Mouse (Mus musculus) midbrain, postnatal 0 days (tissue): ENCODE measurements around the gene BC024978. TPM values are rescaled to one million over a fixed set of nuclear protein-coding genes. Genes with fewer than 3 reads are reported as not detected.

Experiments used
- ATAC-seq: fragments of 200-750 bp; cut with Nextera tagmentation; 2 replicates; pipeline ENCODE4 v1.8.0; 2017; ENCODE audit warnings: moderate number of reproducible peaks, mild to moderate bottlenecking, moderate TSS enrichment, moderate library complexity; ENCODE audit not compliant: low FRiP score
- DNase-seq: peaks from one replicate; pipeline ENCODE4 v3.0.0-alpha.2; 2015; ENCODE audit warnings: low spot score
- H3K27ac ChIP-seq: fragments of 300-500 bp; sonication (generic); 2 replicates; pipeline ENCODE4 v1.5.1; 2014; ENCODE audit warnings: low read depth, mild to moderate bottlenecking, low read length, mixed read lengths
- H3K27me3 ChIP-seq: fragments of 300-500 bp; sonication (generic); 2 replicates; pipeline ENCODE4 v1.6.1; 2014; ENCODE audit warnings: low read length, control low read depth, mixed read lengths; ENCODE audit not compliant: insufficient read depth
- H3K36me3 ChIP-seq: fragments of 300-500 bp; sonication (generic); 2 replicates; pipeline ENCODE4 v1.6.1; 2014; ENCODE audit warnings: low read length, control low read depth, mixed read lengths; ENCODE audit not compliant: insufficient read depth
- H3K4me1 ChIP-seq: fragments of 300-500 bp; sonication (generic); 2 replicates; pipeline ENCODE4 v1.6.1; 2014; ENCODE audit warnings: mild to moderate bottlenecking, control low read depth, antibody characterized with exemption, low read length, mixed read lengths; ENCODE audit not compliant: insufficient read depth
- H3K4me2 ChIP-seq: fragments of 300-500 bp; sonication (generic); 2 replicates; pipeline ENCODE4 v1.6.1; 2014; ENCODE audit warnings: low read depth, mild to moderate bottlenecking, low read length, mixed read lengths; ENCODE audit not compliant: poor library complexity, severe bottlenecking
- H3K4me3 ChIP-seq: fragments of 300-500 bp; sonication (generic); 2 replicates; pipeline ENCODE4 v1.5.1; 2014; ENCODE audit warnings: low read depth, mild to moderate bottlenecking, low read length, moderate library complexity
- H3K9ac ChIP-seq: fragments of 300-500 bp; sonication (generic); replicated peaks from 2 replicates; pipeline ENCODE4 v1.6.1; 2014; ENCODE audit warnings: mild to moderate bottlenecking, low read length, moderate library complexity, mixed read lengths; ENCODE audit not compliant: poor library complexity, severe bottlenecking
- H3K9me3 ChIP-seq: fragments of 300-500 bp; sonication (generic); 2 replicates; pipeline ENCODE4 v1.6.1; 2016; ENCODE audit warnings: low read length, control low read depth
- CTCF ChIP-seq: IDR thresholded peaks from 2 replicates; pipeline ENCODE4 v1.5.1; 2016; ENCODE audit warnings: antibody characterized with exemption, mild to moderate bottlenecking
- WGBS: fragments of 180-500 bp; shearing (Covaris S2); extraction: QIAGEN DNeasy Blood & Tissue Kit; methylation state at CpG from one replicate; pipeline ENCODE4 v1.1.7; 2014; 5-methylcytosine and 5-hydroxymethylcytosine counted together
- polyA plus RNA-seq: library from polyadenylated mRNA; unstranded; fragments of >200 nt; fragmentation: Nextera tagmentation; extraction: Ambion mirVana; gene quantifications from 2 replicates; pipeline ENCODE4 v1.2.1, GENCODE M21; 2015
- total RNA-seq: library from RNA; depleted of rRNA; stranded (reverse); fragments of >200 nt; gene quantifications from 2 replicates; pipeline ENCODE4 v1.2.3, GENCODE M21; 2014

BC024978 gene
- total and polyA plus RNA-seq, 2 experiments from 2014 or later: 2.8 to 8.7 TPM

- peak overlapping the region; percentile 69 for H3K4me2 ChIP-seq
- peaks cover 27% of the 10 kb centered on the region for H3K4me1 ChIP-seq
- H3K4me3 ChIP-seq: peak overlapping the region; percentile 82
- DNase-seq: no peak
- 73% methylated on average over 23 of the region's 23 CpGs for WGBS
- H3K27ac ChIP-seq: no peak overlapping the region
- no peak for TF ChIP-seq CTCF
- peaks cover 8% of the 10 kb centered on the region for H3K36me3 ChIP-seq
- no peaks in the 10 kb centered on the region for H3K9me3 ChIP-seq
- peak overlapping the region; percentile 94 for H3K9ac ChIP-seq
- H3K27me3 ChIP-seq: no peaks in the 10 kb centered on the region
- 0 out of 2 replicates have a peak, but pooled peaks have one; percentile 3 for ATAC-seq
Observed at GRCm38 (mm10) chr7:27165007-27165655, 30.4 kb upstream of the BC024978 start.

GRCm38 (mm10) chr7:27165696-27166095 lies 29.9 kb upstream of the BC024978 start:
- Histone ChIP-seq H3K9me3 (no peaks in the 10 kb centered on the region), H3K27ac (peak overlapping the region; percentile 96), H3K9ac (peak overlapping the region; percentile 94), H3K27me3 (no peaks in the 10 kb centered on the region), H3K4me1 (peaks cover 25% of the 10 kb centered on the region), H3K4me3 (peak overlapping the region; percentile 82), H3K4me2 (peak overlapping the region; percentile 69), H3K36me3 (peaks cover 8% of the 10 kb centered on the region)
- TF ChIP-seq CTCF: no peak
- 2% methylated on average over 8 of the region's 8 CpGs for WGBS
- DNase-seq (no peak), ATAC-seq (no peak)

GRCm38 (mm10) chr7:27166229-27166613 lies 29.4 kb upstream of the BC024978 start:
- Histone ChIP-seq H3K4me2 (peak overlapping the region; percentile 69), H3K27ac (peak overlapping the region; percentile 96), H3K27me3 (no peaks in the 10 kb centered on the region), H3K4me3 (peak overlapping the region; percentile 82), H3K9me3 (no peaks in the 10 kb centered on the region), H3K4me1 (peaks cover 25% of the 10 kb centered on the region), H3K9ac (peak overlapping the region; percentile 94), H3K36me3 (peaks cover 13% of the 10 kb centered on the region)
- DNase-seq (peak; percentile 78), ATAC-seq (peak; percentile 67)
- WGBS: under 1% methylated on average over 20 of the region's 43 CpGs
- TF ChIP-seq CTCF: no peak

- H3K4me3 ChIP-seq: peak within 1 kb of the TSS; percentile 82
Observed at GRCm38 (mm10) chr7:27166614-27167474, 28.7 kb upstream of the BC024978 start, which contains the start of gene Egln2. Gene Egln2 (minus strand): TSS chr7:27166802.

GRCm38 (mm10) chr7:27167475-27168094 lies 28.0 kb upstream of the BC024978 start:
- Histone ChIP-seq H3K4me3 (peak overlapping the region; percentile 82), H3K4me1 (peaks cover 25% of the 10 kb centered on the region), H3K36me3 (peaks cover 22% of the 10 kb centered on the region), H3K27me3 (no peaks in the 10 kb centered on the region), H3K27ac (peak overlapping the region; percentile 96), H3K9me3 (no peaks in the 10 kb centered on the region), H3K4me2 (peak overlapping the region; percentile 69), H3K9ac (0 out of 2 replicates have a peak overlapping the region, but pooled peaks have one; percentile 94)
- DNase-seq (no peak), ATAC-seq (no peak)
- TF ChIP-seq CTCF: no peak
- 67% methylated on average over 11 of the region's 11 CpGs for WGBS

More at GRCm38 (mm10) chr7:27166614-27167474, 28.7 kb upstream of the BC024978 start, which contains the start of gene Egln2:
- H3K27me3 ChIP-seq: no peaks in the 10 kb centered on the region
- peak within 1 kb of the TSS; percentile 96 for H3K27ac ChIP-seq
- peak within 1 kb of the TSS; percentile 94 for H3K9ac ChIP-seq
- H3K4me2 ChIP-seq: peak within 1 kb of the TSS; percentile 69
- H3K4me1 ChIP-seq: peaks cover 25% of the 10 kb centered on the region
- peak; percentile 83 for ATAC-seq
- no peak for TF ChIP-seq CTCF
- H3K36me3 ChIP-seq: peaks cover 14% of the 10 kb centered on the region; the same call in 1 of the 2 replicates
- peak; percentile 94 for DNase-seq
- WGBS: 1% methylated on average over 60 of the region's 61 CpGs
- no peaks in the 10 kb centered on the region for H3K9me3 ChIP-seq
